Mouse (Mus musculus): ENCODE results near the gene Rab3d. TPM values are rescaled to one million over a fixed set of nuclear protein-coding genes. Genes with fewer than 3 reads are reported as not detected.

The Rab3d gene
- polyA plus RNA-seq, 1 experiment = 14.3 TPM

GRCm38 (mm10) chr9:21932006-21932405 is 14.0 kb upstream of the Rab3d start:
- H3K4me3 ChIP-seq (ENCODE audit: insufficient read depth, low read length) = no peak overlapping the region
- no peak for TF ChIP-seq CTCF (IDR thresholded peaks at IDR 0.05; ENCODE audit: extremely low read depth, insufficient read depth, low read length)
- no peak for TF ChIP-seq POLR2A (IDR thresholded peaks at IDR 0.05; ENCODE audit: extremely low read depth, insufficient read depth, low read length)
- H3K4me1 ChIP-seq (ENCODE audit: control insufficient read depth, insufficient read depth, low read length) = no peaks in the 10 kb centered on the region
- H3K27ac ChIP-seq (ENCODE audit: insufficient read depth, low read length) = no peak overlapping the region

DNA sequence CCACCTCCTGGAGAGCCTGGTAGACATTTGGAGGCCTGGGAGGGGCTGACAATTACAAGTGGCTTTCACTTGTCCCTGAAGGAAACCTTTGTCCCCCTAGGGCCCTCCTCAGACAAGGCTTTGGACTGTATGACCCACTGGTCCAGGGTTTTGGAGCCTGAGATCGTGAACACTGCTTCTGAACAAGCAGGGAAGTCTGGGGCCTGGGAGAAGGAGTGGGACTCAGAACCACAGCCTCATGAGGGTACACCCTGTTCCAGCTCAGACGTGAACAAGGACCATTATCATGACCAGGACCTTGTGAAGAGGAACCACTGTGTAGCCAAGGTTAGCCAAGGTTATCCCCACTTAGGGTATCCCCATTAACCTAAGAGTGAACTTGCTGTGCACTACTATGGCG is 11.2 kb upstream of the Rab3d start:
- TF ChIP-seq POLR2A (IDR thresholded peaks at IDR 0.05; ENCODE audit: extremely low read depth, insufficient read depth, low read length) = no peak
- TF ChIP-seq CTCF (IDR thresholded peaks at IDR 0.05; ENCODE audit: extremely low read depth, insufficient read depth, low read length) = no peak
- no peaks in the 10 kb centered on the region; the same call in 1 of the 2 replicates for H3K4me1 ChIP-seq (ENCODE audit: control insufficient read depth, insufficient read depth, low read length)
- no peak overlapping the region for H3K4me3 ChIP-seq (ENCODE audit: insufficient read depth, low read length)
- H3K27ac ChIP-seq (ENCODE audit: insufficient read depth, low read length) = no peak overlapping the region

GRCm38 (mm10) chr9:21927208-21927753 is 9.3 kb upstream of the Rab3d start, which contains the start of the genes Ccdc159 and Tmem205:
Gene Ccdc159, plus strand, starts transcription at chr9:21927471.
Gene Tmem205, minus strand, starts transcription at chr9:21927556.
- Histone ChIP-seq H3K4me3 (ENCODE audit: insufficient read depth, low read length) (peak within 1 kb of the TSS; percentile 31), H3K27ac (ENCODE audit: insufficient read depth, low read length) (no peak within 1 kb of the TSS), H3K4me1 (ENCODE audit: control insufficient read depth, insufficient read depth, low read length) (no peaks in the 10 kb centered on the region; the same call in 1 of the 2 replicates)
- TF ChIP-seq POLR2A (IDR thresholded peaks at IDR 0.05; ENCODE audit: extremely low read depth, insufficient read depth, low read length) (peak; percentile 94), CTCF (IDR thresholded peaks at IDR 0.05; ENCODE audit: extremely low read depth, insufficient read depth, low read length) (no peak)

GRCm38 (mm10) chr9:21926784-21927183 is 8.8 kb upstream of the Rab3d start:
- Histone ChIP-seq H3K27ac (ENCODE audit: insufficient read depth, low read length) (no peak overlapping the region), H3K4me3 (ENCODE audit: insufficient read depth, low read length) (peak overlapping the region; percentile 31), H3K4me1 (ENCODE audit: control insufficient read depth, insufficient read depth, low read length) (no peaks in the 10 kb centered on the region; the same call in 1 of the 2 replicates)
- no peak for TF ChIP-seq CTCF (IDR thresholded peaks at IDR 0.05; ENCODE audit: extremely low read depth, insufficient read depth, low read length)
- TF ChIP-seq POLR2A (IDR thresholded peaks at IDR 0.05; ENCODE audit: extremely low read depth, insufficient read depth, low read length) = no peak

GRCm38 (mm10) chr9:21926155-21926554 is 8.2 kb upstream of the Rab3d start:
- no peak overlapping the region for H3K27ac ChIP-seq (ENCODE audit: insufficient read depth, low read length)

DNA sequence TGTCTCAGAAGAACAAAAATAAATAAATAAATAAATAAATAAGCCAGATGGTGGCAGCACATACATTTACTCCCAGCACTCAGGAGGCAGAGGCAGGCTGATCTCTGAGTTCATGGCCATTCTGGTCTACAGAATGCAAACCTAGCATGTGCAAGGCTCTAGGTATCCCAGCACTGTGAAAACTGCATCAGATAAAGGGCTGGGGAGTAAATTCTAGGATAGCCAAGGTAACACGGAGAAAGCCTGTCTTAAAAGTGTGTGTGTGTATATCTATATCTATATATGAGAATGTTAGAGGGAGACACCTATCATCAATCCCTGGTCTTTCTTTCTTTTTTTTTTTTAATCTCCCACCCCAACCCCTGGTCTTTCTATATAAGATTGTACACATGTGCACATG is 7.5 kb upstream of the Rab3d start:
- Histone ChIP-seq H3K4me1 (ENCODE audit: control insufficient read depth, insufficient read depth, low read length) (no peaks in the 10 kb centered on the region; the same call in 1 of the 2 replicates), H3K4me3 (ENCODE audit: insufficient read depth, low read length) (no peak overlapping the region), H3K27ac (ENCODE audit: insufficient read depth, low read length) (no peak overlapping the region)
- no peak for TF ChIP-seq CTCF (IDR thresholded peaks at IDR 0.05; ENCODE audit: extremely low read depth, insufficient read depth, low read length)
- no peak for TF ChIP-seq POLR2A (IDR thresholded peaks at IDR 0.05; ENCODE audit: extremely low read depth, insufficient read depth, low read length)

More at GRCm38 (mm10) chr9:21926155-21926554, 8.2 kb upstream of the Rab3d start:
- H3K4me1 ChIP-seq (ENCODE audit: control insufficient read depth, insufficient read depth, low read length) = no peaks in the 10 kb centered on the region; the same call in 1 of the 2 replicates
- peak overlapping the region; percentile 31 for H3K4me3 ChIP-seq (ENCODE audit: insufficient read depth, low read length)
- no peak for TF ChIP-seq CTCF (IDR thresholded peaks at IDR 0.05; ENCODE audit: extremely low read depth, insufficient read depth, low read length)
- TF ChIP-seq POLR2A (IDR thresholded peaks at IDR 0.05; ENCODE audit: extremely low read depth, insufficient read depth, low read length) = no peak

- no peaks in the 10 kb centered on the region; the same call in 1 of the 2 replicates for H3K4me1 ChIP-seq (ENCODE audit: control insufficient read depth, insufficient read depth, low read length)
- H3K27ac ChIP-seq (ENCODE audit: insufficient read depth, low read length) = no peak overlapping the region
- TF ChIP-seq POLR2A (IDR thresholded peaks at IDR 0.05; ENCODE audit: extremely low read depth, insufficient read depth, low read length) (no peak), CTCF (IDR thresholded peaks at IDR 0.05; ENCODE audit: extremely low read depth, insufficient read depth, low read length) (no peak)
- no peak overlapping the region for H3K4me3 ChIP-seq (ENCODE audit: insufficient read depth, low read length)
Measured at GRCm38 (mm10) chr9:21925034-21925433, 7.0 kb upstream of the Rab3d start.

- no peak for TF ChIP-seq CTCF (IDR thresholded peaks at IDR 0.05; ENCODE audit: extremely low read depth, insufficient read depth, low read length)
- TF ChIP-seq POLR2A (IDR thresholded peaks at IDR 0.05; ENCODE audit: extremely low read depth, insufficient read depth, low read length) = no peak
- no peak overlapping the region for H3K4me3 ChIP-seq (ENCODE audit: insufficient read depth, low read length)
- H3K27ac ChIP-seq (ENCODE audit: insufficient read depth, low read length) = no peak overlapping the region
- no peaks in the 10 kb centered on the region; the same call in 1 of the 2 replicates for H3K4me1 ChIP-seq (ENCODE audit: control insufficient read depth, insufficient read depth, low read length)
Measured at GRCm38 (mm10) chr9:21924099-21924493, 6.1 kb upstream of the Rab3d start.

- no peak for TF ChIP-seq POLR2A (IDR thresholded peaks at IDR 0.05; ENCODE audit: extremely low read depth, insufficient read depth, low read length)
- TF ChIP-seq CTCF (IDR thresholded peaks at IDR 0.05; ENCODE audit: extremely low read depth, insufficient read depth, low read length) = no peak
- no peak overlapping the region for H3K27ac ChIP-seq (ENCODE audit: insufficient read depth, low read length)
- H3K4me1 ChIP-seq (ENCODE audit: control insufficient read depth, insufficient read depth, low read length) = no peaks in the 10 kb centered on the region; the same call in 1 of the 2 replicates
- H3K4me3 ChIP-seq (ENCODE audit: insufficient read depth, low read length) = no peak overlapping the region
Measured at GRCm38 (mm10) chr9:21923490-21924098, 5.6 kb upstream of the Rab3d start.

GRCm38 (mm10) chr9:21923036-21923435 is 5.0 kb upstream of the Rab3d start:
- Histone ChIP-seq H3K4me1 (ENCODE audit: control insufficient read depth, insufficient read depth, low read length) (no peaks in the 10 kb centered on the region; the same call in 1 of the 2 replicates), H3K27ac (ENCODE audit: insufficient read depth, low read length) (no peak overlapping the region), H3K4me3 (ENCODE audit: insufficient read depth, low read length) (no peak overlapping the region)
- TF ChIP-seq POLR2A (IDR thresholded peaks at IDR 0.05; ENCODE audit: extremely low read depth, insufficient read depth, low read length) (no peak), CTCF (IDR thresholded peaks at IDR 0.05; ENCODE audit: extremely low read depth, insufficient read depth, low read length) (no peak)
